Mouse (Mus musculus): ENCODE measurements around the gene Aicda. TPM values are rescaled to one million over a fixed set of nuclear protein-coding genes. Genes with fewer than 3 reads are reported as not detected.
A peak's percentile ranks its signal among the peaks of the same experiment; 100 is the strongest.
"Not testable (repeated sequence)": the region's sequence is repeated elsewhere in the genome, so short reads cannot be mapped to it uniquely, and the experiment has no call there.

Gene Aicda
- total RNA-seq, 2 experiments from 2014 or later = 0.18 to 0.58 TPM

DNA sequence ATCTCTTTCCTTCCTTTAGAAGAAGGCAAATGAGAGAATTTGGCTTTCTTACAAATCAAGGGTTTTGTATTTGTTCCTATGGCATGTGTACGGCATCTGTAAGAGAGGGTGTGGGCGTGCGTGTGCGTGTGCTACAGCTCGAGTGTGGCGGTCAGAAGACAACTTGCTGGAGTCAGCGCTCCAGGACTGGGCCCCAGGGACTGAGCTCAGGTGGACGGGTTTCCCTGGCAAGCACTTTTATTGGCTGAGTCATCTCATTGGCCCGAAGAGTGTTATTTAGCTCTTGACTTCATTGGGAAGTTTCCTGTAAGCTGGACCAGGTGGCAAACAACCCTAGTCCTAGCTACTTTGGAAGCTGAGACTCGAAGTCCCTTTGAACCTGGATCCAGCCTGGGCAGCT is 7.7 kb upstream of the Aicda start:
- no peak for DNase-seq
- intact Hi-C loops (cut with DNase I) = no loop called here

GRCm38 (mm10) chr6:122554102-122554501 is 501 bp downstream of the Aicda start:
- no peak for DNase-seq
- intact Hi-C loops (cut with DNase I) = no loop called here

- intact Hi-C loops (cut with DNase I) = no loop called here
These were observed 1.7 kb downstream of the Aicda start for GRCm38 (mm10) chr6:122555266-122555665.

GRCm38 (mm10) chr6:122556959-122557561 is 3.5 kb downstream of the Aicda start:
- intact Hi-C loops (cut with DNase I) = no loop called here
- DNase-seq = peak; percentile 49

More at GRCm38 (mm10) chr6:122555266-122555665, 1.7 kb downstream of the Aicda start:
- DNase-seq = no peak

DNA sequence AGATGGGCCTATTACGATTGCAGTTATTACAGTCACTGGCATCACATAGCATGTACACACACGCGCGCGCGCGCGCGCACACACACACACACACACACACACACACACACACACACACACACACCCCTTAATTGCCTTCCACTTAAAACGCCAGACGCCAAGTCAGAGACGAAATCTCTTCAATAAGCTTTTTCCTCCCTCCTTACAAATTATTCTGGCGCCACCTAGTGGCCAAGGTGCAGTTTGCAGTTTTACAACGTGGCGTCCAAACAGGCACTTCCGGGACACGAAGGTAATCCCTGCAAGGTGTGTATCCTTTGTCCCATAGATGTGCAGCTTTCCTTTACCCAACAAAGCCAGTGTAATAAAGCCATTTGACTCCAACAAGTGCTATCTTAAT is 6.8 kb downstream of the Aicda start:
- DNase-seq = peak; percentile 73
- intact Hi-C loops (cut with DNase I) = loop anchor here (5.0 kb wide), 1 partner anchor 63 kb away; the partner anchor contains the start of gene Rimklb

GRCm38 (mm10) chr6:122561005-122561404 is 7.4 kb downstream of the Aicda start:
- DNase-seq = no peak
- intact Hi-C loops (cut with DNase I) = loop anchor here (5.0 kb wide), 1 partner anchor 64 kb away; the partner anchor contains the start of gene Rimklb

DNA sequence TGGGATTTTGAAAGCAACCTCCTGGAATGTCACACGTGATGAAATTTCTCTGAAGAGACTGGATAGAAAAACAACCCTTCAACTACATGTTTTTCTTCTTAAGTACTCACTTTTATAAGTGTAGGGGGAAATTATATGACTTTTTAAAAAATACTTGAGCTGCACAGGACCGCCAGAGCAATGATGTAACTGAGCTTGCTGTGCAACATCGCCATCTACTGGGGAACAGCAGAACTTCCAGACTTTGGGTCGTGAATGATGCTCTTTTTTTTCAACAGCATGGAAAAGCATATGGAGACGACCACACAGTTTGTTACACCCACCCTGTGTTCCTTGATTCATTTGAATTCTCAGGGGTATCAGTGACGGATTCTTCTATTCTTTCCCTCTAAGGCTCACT is 8.9 kb downstream of the Aicda start:
- intact Hi-C loops (cut with DNase I) = loop anchor here (5.0 kb wide), 1 partner anchor 65 kb away; the partner anchor contains the start of gene Rimklb
- DNase-seq = peak; percentile 61

- DNase-seq = no peak
These were observed 11.6 kb downstream of the Aicda start for GRCm38 (mm10) chr6:122565070-122565784.

GRCm38 (mm10) chr6:122569113-122569512 is 15.5 kb downstream of the Aicda start:
- intact Hi-C loops (cut with DNase I) = no loop called here

More at GRCm38 (mm10) chr6:122565070-122565784, 11.6 kb downstream of the Aicda start:
- intact Hi-C loops (cut with DNase I) = no loop called here

GRCm38 (mm10) chr6:122569762-122570161 is 16.2 kb downstream of the Aicda start:
- DNase-seq = no peak
- intact Hi-C loops (cut with DNase I) = no loop called here

More at GRCm38 (mm10) chr6:122569113-122569512, 15.5 kb downstream of the Aicda start:
- no peak for DNase-seq

DNA sequence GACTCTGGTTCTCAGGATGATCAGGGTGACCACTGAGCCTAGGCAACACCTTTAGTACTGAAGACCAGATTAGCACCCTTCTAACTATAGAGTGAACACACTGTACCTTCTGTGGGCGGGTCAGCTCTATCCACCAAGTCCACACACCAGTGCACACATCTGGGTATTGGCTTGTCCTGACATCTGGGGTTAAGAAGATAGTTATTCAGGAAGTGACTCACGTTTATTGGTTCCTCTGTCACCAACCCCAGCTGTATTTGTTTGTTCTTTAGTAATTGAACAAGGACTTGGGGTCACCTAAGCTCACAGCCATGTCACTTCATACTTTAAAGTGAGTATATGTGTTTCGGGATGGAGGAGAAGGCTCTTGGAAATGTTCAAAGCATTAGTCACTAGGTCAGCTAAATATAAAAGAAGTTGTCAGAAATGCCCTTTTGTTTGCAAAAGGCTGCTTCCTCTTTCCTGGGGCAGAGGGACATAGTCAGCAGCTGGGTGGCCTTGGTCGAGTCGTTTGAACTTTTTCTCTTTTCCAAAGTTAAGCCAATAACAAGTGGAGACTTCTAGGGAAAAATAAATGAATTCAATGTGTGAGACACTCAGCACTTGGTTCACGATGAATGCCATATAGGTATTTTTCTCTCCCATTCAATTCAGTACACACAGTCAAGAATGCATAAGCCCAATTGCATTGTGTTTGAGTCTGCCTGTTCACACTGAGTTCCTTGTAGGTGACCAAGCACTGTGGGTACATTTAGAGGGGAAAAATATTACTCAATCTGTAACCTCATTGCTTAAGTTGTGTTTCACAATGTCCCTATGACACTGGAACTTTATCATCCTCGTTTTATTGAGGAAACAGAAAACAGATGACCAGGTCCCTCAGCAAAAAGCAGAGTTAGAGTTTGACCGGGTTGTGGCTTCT is 17.4 kb downstream of the Aicda start:
- intact Hi-C loops (cut with DNase I) = no loop called here
- no peak for DNase-seq

DNA sequence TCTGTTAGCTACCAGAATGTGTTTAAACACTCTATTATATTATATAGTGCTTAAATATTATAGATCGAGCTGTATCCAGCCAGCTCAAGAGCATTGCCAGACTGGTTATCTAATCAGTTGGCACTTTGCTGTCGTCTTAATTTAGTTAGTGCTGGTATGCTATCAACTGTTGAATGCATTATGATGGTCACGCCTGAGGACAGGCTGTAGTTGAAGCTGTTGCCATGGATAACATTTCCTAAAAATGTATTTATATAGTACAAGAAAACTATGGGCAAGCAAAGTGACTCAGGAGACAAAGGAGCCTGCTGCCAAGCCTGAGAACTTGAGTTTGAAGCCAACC is 18.0 kb downstream of the Aicda start:
- intact Hi-C loops (cut with DNase I) = no loop called here
- DNase-seq = no peak

- intact Hi-C loops (cut with DNase I); DNase-seq: not testable (repeated sequence)
These were observed 21.4 kb downstream of the Aicda start for GRCm38 (mm10) chr6:122575037-122575436.

- intact Hi-C loops (cut with DNase I) = no loop called here
- DNase-seq = no peak
These were observed 23.4 kb downstream of the Aicda start for GRCm38 (mm10) chr6:122577030-122577429.

- intact Hi-C loops (cut with DNase I) = no loop called here
These were observed 25.5 kb downstream of the Aicda start for GRCm38 (mm10) chr6:122579086-122579485.

GRCm38 (mm10) chr6:122591027-122591758 is 37.6 kb downstream of the Aicda start:
- intact Hi-C loops (cut with DNase I) = no loop called here

More at GRCm38 (mm10) chr6:122579086-122579485, 25.5 kb downstream of the Aicda start:
- DNase-seq = no peak

GRCm38 (mm10) chr6:122592905-122593304 is 39.3 kb downstream of the Aicda start:
- intact Hi-C loops (cut with DNase I) = no loop called here
- no peak for DNase-seq

More at GRCm38 (mm10) chr6:122591027-122591758, 37.6 kb downstream of the Aicda start:
- DNase-seq = no peak

- DNase-seq = peak; percentile 19
- intact Hi-C loops (cut with DNase I) = no loop called here
These were observed 42.0 kb downstream of the Aicda start for GRCm38 (mm10) chr6:122595637-122596036.

- intact Hi-C loops (cut with DNase I) = no loop called here
- no peak for DNase-seq
These were observed 43.0 kb downstream of the Aicda start for GRCm38 (mm10) chr6:122596608-122597007.

GRCm38 (mm10) chr6:122598014-122598413 is 44.4 kb downstream of the Aicda start:
- intact Hi-C loops (cut with DNase I) = no loop called here
- no peak for DNase-seq

Data from left cerebral cortex, postnatal 4 days (tissue).